Mouse (Mus musculus) E14TG2a.4 (cell line): ENCODE measurements around the gene Tcte3.
"Not testable (repeated sequence)": the region's sequence is repeated elsewhere in the genome, so short reads cannot be mapped to it uniquely, and the experiment has no call there.

Experiments
- H3K27me3 ChIP-seq: 2 replicates; pipeline ENCODE4 v1.6.1; 2014; ENCODE audit warnings: low read length, control low read depth; ENCODE audit not compliant: insufficient read depth
- H3K36me3 ChIP-seq: 2 replicates; pipeline ENCODE4 v1.6.1; 2014; ENCODE audit warnings: low read length, control low read depth; ENCODE audit not compliant: insufficient read depth
- H3K4me1 ChIP-seq: replicated peaks from 2 replicates; pipeline ENCODE4 v1.6.1; 2014; ENCODE audit warnings: low read depth, low read length, control low read depth
- H3K4me3 ChIP-seq: replicated peaks from 2 replicates; pipeline ENCODE4 v1.5.1; 2014; ENCODE audit warnings: mild to moderate bottlenecking, low read length
- H3K9me3 ChIP-seq: 2 replicates; pipeline ENCODE4 v1.6.1; 2014; ENCODE audit warnings: low read length, control low read depth

Gene Tcte3

DNA sequence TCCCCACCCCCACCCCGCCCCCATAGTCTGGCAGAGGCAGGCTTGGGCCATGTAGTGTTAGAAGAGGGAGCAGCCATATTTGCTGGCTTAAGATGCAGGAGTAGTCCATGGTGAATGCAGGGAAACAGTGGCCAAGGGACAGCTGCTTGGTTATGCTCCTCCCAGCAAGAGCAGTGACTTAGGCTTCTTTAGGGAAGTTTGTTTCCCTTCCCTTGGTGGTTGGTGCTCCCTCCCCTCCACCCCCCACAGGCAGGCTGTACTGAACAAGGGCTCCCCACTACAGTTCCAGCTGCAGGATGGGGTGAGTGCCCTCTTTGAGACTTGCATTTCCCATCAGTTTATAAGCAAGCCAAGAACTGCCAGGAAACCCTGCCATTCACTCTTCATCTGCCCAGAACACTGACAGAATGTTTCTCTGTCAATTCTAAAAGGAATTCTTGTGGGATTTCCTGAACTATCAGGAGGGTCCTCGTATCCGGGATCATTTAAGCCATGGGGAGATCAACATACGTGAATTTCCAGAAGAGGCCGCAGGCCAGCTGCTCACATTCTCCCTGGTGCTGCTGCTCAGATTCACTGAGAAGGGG is 51.1 kb downstream of the Tcte3 start:
- not testable (repeated sequence) for H3K4me1 ChIP-seq, H3K36me3 ChIP-seq, H3K27me3 ChIP-seq, H3K9me3 ChIP-seq
- H3K4me3 ChIP-seq = peak overlapping the region; percentile 51

DNA sequence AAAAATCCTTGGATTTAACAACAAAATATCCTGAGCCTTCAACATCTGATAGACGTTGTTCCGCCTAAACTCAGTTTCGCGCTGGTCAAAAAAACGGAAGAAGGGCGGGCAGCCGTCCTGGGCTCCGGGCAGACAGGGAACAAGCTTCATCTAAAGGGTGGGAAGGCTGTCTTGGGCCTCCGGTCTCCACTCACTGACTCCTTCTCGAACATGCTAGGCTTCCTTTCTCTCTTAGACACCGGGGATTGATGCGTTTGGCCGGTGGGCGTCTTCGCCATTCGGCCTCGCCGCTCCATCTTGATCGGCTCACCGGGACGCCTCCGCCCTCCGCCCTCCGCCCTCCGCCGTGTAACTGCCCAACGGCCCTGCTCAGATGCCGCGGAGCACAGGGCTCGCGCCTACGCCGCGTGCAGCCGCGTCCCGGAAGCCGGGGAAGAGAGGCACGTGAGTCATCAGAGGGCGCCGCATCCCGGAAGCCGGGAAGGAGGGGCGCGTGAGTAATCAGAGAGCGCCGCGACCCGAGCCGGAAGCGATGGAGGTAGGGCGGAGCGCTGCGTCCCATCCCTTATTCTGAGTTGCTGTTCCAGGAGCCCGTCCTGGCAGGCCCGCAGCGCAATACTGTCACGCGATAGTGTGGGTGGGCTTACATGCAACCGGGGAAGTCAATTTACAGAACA is 62.8 kb downstream of the Tcte3 start, which contains the start of the genes 9030025P20Rik and Gm3417:
Gene 9030025P20Rik (plus strand): TSS at position 107 of the 677 bp plus-strand sequence.
Gene Gm3417 (minus strand): TSS at position 429 of the 677 bp plus-strand sequence.
- H3K36me3 ChIP-seq, H3K4me1 ChIP-seq, H3K9me3 ChIP-seq: not testable (repeated sequence)

DNA sequence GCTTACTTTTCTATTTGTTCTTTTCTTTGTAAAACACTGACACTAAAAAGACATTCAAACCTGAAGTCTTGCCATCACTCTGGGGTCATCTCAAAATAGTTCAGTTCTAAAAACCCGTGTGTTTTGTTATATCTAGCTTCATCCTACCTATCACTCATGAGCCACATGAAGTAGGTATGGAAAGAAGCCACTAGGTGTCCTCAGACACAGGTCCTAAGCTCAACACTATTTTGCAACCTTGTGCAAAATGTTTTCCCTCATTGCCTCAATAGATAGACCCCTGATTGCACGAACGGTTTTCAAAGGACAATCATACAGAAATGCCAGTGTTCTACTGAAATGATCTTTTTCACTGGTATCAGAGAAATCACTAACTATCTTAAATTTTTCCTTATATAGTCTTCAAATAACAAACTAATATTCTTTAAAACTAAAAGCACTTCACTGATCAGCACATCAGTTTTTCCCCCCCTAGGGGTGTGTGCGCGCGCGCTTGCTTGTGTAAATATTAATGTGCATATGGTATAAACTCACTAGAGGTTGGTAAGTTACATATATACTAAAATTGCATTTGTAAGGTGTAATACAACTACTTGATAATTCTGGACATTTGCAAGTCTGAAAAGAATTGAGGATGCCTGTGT is 63.4 kb downstream of the Tcte3 start:
- H3K4me1 ChIP-seq, H3K9me3 ChIP-seq, H3K27me3 ChIP-seq, H3K36me3 ChIP-seq: not testable (repeated sequence)
- H3K4me3 ChIP-seq = peak overlapping the region; percentile 74

More for the DNA sequence above, 62.8 kb downstream of the Tcte3 start, which contains the start of the genes 9030025P20Rik and Gm3417:
- not testable (repeated sequence) for H3K27me3 ChIP-seq
- H3K4me3 ChIP-seq = peak within 1 kb of the TSS; percentile 74
